Mouse (Mus musculus) B cell, adult 67 days (primary cell): ENCODE data around the gene Elof1. TPM values are rescaled to one million over a fixed set of nuclear protein-coding genes. Genes with fewer than 3 reads are reported as not detected.

Source experiments
- total RNA-seq, 2 experiments: library from RNA; stranded (reverse); gene quantifications; 4 replicates each; pipeline ENCODE4 v1.2.4; 2023

Elof1 gene
- total RNA-seq: 10 to 100 TPM; 41.6 to 49.2 TPM

GRCm38 (mm10) chr9:22116740-22117426, at the start of gene Elof1:
TSS of gene Elof1 (minus strand) at chr9:22117172.

GRCm38 (mm10) chr9:22156497-22157245, 39.7 kb upstream of the Elof1 start, which contains the start of gene Pigyl:
TSS of gene Pigyl (plus strand) at chr9:22156846.

GRCm38 (mm10) chr9:22135644-22136390, 18.8 kb upstream of the Elof1 start, which contains the start of gene Acp5:
TSS of gene Acp5 (minus strand) at chr9:22135711.

GRCm38 (mm10) chr9:22098993-22099696, 17.8 kb downstream of the Elof1 start, which contains the start of gene Cnn1:
TSS of gene Cnn1 (plus strand) at chr9:22099216.

GRCm38 (mm10) chr9:22085022-22085834, 31.7 kb downstream of the Elof1 start, which contains the start of gene Ecsit:
TSS of gene Ecsit (minus strand) at chr9:22085438.

GRCm38 (mm10) chr9:22070791-22071573, 46.0 kb downstream of the Elof1 start, which contains the start of the genes Gm49318 and Zfp653:
TSS of gene Gm49318 (minus strand) at chr9:22071259.
TSS of gene Zfp653 (minus strand) at chr9:22071376.

Other genes with a start within 250 kb of the Elof1 start
- 1 to 10 TPM; 2.8 to 4.7 TPM for gene Rab3d, start 199.0 kb downstream of the Elof1 start, total RNA-seq
- not detected for gene Ccdc159, start 189.7 kb downstream of the Elof1 start, total RNA-seq
- under 1 TPM in 1 of 2 experiments, not detected in 1; 0.87 TPM for gene Tmem205, start 189.6 kb downstream of the Elof1 start, total RNA-seq
- 1 to 10 TPM in 1 of 2 experiments, under 1 TPM in 1; 0.87 to 1.6 TPM for gene Plppr2, start 180.1 kb downstream of the Elof1 start, total RNA-seq
- gene Swsap1, start 161.4 kb downstream of the Elof1 start, total RNA-seq: 10 to 100 TPM; 10.2 to 12.1 TPM
- under 1 TPM in 1 of 2 experiments, not detected in 1; 0.49 TPM for gene Epor, start 153.7 kb downstream of the Elof1 start, total RNA-seq
- gene Rgl3, start 127.7 kb downstream of the Elof1 start, total RNA-seq: not detected
- not detected for gene Ccdc151, start 114.5 kb downstream of the Elof1 start, total RNA-seq
- gene Prkcsh, start 114.4 kb downstream of the Elof1 start, total RNA-seq: 10 to 100 TPM; 68.4 to 71.0 TPM
- gene Elavl3, start 65.1 kb downstream of the Elof1 start, total RNA-seq: not detected
- not detected for gene Gm49318, start 45.9 kb downstream of the Elof1 start, total RNA-seq
- gene Zfp653, start 45.8 kb downstream of the Elof1 start, total RNA-seq: 10 to 100 TPM; 33.3 to 36.1 TPM
- gene Ecsit, start 31.7 kb downstream of the Elof1 start, total RNA-seq: 10 to 100 TPM; 22.1 to 27.1 TPM
- gene Cnn1, start 18.0 kb downstream of the Elof1 start, total RNA-seq: not detected
- 100 to 1,000 TPM; 205 to 239 TPM for gene Acp5, start 18.5 kb upstream of the Elof1 start, total RNA-seq
- gene Pigyl, start 39.7 kb upstream of the Elof1 start, total RNA-seq: 10 to 100 TPM in 1 of 2 experiments, 1 to 10 TPM in 1; 9.0 to 12.4 TPM
- gene Zfp872, start 70.9 kb upstream of the Elof1 start, total RNA-seq: not detected
- gene Zfp809, start 108.5 kb upstream of the Elof1 start, total RNA-seq: 10 to 100 TPM; 39.3 to 41.9 TPM
- 1 to 10 TPM; 2.1 to 3.4 TPM for gene Zfp599, start 142.7 kb upstream of the Elof1 start, total RNA-seq
- 10 to 100 TPM; 15.6 to 21.3 TPM for gene Zfp810, start 190.5 kb upstream of the Elof1 start, total RNA-seq